Mouse (Mus musculus): Measurements from ENCODE around the gene Psmd9.

The Psmd9 gene

DNA sequence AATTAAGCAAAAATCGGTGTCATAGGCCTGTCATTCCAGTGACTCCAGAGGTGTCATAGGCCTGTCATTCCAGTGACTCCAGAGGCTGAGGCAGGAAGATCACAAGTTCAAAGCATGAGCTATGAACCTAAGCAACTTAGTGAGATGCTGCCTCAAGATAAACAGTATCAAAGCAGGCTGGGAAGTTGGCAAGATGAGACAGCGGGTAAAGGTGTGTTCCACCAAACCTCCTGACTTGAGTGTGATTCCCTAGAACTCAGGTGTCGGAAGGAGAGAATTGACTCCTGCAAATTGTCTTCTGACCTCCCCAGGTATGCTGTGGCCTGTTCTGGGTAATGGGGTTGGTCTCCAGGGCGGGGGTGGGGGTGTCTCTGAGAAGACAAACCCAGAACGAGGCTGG lies at the start of gene Psmd9:
Gene Psmd9 (plus strand): TSS at position 130 of the 400 bp plus-strand sequence.
- DNase-seq = no peak

DNA sequence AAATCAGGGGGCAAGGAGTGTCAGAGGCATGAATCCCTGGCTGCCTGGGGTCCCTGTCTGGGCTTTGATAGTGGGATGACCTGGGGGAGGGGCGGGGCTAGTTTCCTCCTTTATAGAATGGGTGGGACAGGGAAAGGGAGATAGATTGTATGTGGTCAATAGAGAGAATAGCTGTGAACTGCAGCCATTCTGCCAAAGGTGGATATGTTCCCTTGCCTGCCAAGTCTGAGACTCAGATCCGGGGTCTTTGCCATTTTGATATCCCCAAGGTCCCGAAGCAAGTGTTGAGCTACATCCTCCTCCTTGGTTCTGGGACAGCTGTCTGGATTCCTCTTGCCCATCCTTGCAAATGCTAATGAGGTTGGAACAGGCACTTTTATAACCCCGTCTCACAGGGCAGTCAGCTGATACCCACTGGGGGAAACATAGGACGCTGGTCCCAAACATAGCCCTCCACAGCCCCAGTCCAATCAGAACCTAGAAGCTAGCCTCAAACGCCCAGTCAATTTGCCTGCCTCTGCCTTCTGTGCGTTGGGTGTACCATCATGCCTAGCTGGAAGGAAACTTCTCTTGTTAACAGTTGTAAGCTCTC lies 48.5 kb upstream of the Psmd9 start:
- DNase-seq = no peak

DNA sequence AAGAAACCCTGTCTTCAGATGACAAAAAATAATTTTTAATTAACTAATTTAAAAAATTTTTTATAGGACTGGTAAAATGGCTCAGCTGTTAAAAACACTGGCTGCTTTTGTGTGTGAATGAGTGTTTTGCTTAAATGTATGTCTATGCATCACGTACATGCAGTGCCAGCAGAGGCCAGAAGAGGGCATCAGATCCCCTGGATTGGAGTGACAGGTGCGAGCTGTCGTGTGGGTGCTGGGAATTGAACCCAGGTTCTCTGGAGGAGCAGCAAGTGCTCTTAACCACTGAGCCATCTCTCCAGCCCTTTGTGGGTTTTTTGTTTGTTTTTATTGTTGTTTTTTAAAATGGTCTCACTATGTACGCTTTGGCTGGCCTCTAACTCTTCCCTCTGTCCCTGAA lies 47.0 kb upstream of the Psmd9 start:
- DNase-seq = no peak

DNA sequence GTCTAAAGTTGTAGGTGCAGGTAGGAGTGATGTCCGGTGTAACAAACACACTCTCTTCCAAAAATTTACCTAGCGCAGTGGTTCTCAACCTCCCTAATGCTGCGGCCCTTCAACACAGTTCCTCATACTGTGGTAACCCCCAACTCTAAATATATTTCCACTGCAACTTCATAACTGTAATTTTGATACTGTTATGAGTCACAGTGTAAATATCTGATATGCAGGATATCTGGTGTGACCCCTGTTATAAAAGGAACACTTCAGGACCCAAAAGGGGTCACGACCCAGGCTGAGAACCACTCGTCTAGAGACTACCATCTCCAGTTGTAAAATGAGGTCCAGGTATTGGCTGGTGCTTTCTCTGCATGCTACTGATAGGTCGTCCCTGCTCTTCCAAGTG lies 44.1 kb upstream of the Psmd9 start:
- no peak for DNase-seq

DNA sequence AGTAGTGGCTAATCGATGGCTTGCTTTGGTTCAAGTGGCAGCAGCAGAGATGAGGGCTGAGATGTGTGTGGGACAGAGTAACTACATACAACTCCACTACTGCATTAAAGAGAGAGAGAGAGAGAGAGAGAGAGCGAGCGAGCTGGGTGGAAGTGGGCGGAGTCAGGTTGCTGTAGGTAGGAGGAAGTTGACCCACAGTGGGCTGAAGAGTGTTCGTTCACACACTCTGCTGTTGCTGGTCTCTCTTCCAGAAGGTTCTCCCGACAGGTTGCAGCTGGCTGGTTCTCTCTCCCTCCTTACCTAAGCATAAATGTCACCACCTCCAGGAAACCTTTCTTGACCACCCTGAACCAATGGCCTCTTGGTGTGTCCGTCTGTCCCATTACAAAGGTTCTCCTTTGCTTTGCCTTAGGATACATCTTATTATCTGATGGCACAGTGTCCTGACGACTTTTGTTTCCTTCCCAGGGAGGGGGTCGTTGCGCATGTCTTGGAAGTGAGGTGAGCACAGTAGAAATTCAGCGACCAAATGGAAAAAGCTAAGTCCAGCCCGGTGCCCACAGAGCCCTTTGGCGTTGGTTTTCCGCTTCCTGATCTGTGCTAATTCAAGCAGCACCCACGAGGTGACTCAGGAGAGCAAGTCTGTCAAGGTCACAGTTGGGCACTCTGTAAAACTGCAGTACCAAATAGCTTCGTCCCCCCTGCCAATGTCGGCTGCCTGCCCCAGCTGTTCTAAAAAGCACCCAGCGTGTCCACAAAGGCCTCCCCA lies 43.4 kb upstream of the Psmd9 start:
- no peak for DNase-seq

DNA sequence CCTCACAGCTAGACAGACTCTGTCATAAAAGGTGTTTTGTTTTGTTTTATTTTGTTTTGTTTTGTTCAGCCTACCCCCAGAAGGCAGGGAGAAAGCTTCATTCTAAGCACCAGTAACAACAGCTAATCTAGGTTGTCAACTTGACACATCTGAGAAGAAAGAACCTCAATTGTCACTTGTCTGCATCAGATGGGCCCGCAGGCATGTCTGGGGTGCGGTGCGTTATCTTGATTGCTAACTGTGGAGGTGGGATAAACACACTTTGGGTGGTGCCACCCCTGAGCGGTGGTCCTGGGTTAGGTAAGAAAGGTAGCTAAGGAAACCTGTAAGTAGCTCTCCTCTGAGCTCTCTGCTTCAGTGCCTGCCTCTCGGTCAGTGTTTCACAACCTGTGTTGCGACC lies 42.2 kb upstream of the Psmd9 start:
- no peak for DNase-seq

DNA sequence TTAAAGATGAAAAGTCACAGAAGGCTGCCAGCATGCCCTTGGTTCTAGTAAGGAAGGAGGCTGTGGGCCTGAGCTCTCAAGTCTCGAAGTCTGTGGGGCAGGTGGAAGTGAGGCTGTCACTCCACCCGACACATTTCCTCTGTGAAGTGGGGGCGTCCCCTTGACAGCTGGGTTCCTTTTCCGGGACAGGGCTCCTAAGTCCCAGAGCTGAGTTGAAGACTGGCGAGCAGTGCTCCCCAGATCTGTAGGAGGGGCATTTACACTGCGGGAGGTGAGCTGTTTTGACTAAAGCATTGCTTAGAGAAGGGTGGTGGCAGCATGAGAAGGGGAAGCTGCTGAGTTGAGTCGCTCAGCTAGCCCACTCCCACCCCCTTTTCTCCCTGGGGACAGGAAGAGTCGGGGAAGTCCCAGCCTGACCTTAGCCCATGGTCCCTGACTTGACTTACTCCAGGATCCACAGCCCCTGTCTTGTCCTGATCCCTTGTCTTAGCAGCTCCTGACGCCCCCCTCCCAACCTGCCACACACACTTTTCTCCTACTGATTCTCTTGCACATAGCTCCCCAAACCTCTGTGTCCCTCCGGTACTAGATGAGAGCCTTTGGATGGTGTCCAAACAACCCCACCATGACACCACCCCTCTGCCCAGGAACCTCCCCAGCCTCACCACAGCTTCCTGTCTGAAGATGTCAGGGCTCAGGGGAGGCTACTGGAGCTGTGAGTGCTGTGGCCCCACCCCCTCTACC lies 40.6 kb upstream of the Psmd9 start:
- DNase-seq = no peak

DNA sequence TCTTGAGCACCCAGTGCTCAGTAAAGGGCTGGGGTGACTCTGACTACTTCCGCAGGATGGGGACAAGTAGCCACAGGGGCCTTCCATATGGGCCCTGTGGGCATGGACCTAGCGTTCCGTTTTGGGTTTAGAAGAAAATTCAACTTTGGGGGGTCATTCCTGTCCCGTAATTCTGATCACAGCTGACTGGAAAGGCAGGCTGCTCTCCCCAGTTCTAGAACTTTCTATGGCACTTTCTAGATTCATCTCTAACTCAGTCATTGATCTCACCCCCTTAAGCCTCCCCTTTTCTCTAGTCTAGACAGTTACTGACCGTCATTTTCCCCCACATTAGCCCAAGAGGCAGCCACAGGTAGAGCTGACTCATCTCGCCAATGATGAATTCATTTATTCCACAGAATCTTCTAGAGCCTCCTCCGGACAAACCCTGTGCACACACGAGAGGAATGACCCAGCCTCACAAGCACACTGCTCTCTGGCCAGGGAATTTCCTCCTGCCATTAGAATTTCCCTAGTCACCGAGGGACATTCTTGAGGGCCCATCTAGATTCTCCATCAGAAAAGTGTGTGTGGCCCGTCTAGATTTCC lies 39.9 kb upstream of the Psmd9 start:
- no peak for DNase-seq

DNA sequence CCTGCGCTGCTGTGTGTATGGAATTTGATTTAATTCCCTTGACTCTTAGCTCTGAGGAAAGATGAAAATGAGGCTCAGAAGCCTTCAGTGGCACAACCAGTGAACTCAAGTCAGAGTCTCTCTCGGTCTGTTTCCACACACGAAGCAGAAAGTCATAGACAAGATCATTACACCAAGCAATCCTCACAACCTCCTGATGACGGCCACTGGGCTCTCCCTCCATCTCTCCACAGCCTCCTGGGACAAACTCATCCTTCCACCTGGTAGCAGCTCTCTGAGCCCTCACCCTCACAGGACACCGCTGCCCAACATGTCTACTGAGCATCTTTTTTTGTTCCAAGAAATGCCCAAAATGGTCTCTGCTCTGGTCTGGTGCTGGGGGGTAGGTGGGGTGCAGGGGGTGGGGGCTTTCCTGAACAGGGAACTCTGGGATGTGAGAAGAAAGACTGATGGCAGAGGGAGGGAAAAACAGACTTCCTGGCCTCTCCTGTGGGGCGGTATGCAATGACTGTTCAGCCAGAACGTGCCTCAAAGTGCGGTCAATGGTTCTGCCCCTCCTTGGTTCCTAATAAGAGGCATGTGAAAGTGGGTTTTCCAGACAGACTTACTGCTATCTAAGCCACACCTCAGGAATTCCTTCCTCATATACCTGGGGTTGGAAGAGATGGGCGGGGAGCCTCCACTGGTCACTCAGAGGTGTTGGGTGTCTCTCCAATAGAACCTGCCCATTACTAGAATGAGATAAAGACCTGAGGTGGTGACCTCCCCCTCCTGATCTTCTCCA lies 39.0 kb upstream of the Psmd9 start:
- no peak for DNase-seq

DNA sequence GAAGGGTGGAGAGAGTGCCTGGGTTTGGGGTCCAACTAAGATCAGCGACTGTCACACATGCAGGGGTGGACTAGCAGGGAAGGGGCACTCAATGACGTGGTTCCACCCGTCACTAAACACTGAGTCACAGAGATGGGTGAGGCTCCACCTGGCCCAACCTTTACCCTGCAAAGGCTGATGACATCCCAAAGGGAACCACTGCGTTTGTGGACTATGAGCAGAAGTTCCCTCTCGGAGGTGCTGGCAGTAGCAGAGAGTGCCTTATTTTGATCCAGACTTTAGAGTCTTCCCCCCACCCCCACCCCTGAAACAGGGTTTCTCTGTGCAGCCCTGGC lies 38.4 kb upstream of the Psmd9 start:
- DNase-seq = no peak

DNA sequence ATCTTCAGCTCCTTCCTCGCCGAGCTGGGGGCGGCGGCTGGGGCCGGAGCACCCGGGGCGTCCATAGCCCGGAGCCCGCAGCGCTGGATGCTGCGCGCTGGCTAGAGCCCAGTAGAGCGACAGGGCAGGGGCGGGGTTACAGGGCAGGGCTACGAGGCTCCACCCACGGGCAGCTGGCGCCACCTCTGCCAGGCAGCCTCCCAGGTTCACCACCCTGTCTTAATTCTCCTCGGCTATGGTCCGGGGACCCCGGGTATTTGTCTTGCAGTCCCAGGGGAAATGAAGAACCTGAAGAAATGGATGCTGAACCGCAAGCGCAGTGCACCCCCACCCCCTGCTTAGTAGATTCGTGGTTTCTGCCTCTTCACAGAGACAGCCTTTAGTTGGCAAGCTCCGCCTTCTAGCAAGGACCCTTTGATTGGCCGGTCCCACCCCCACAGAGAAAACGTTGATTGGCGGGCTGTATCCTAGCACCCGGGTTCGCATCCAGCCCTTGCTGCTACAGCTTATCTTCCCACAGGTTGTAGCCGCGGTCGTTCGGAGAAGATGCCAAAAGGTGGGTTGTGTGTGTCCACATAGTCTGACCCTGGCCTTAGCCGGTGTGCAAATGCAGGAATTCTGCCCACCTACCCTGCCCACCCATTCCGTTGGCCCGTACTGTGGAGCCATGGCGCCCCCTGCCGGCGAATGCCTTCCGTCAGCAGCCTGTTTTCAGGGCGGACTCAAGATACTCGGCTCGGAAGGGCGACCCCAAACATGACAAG lies 36.7 kb upstream of the Psmd9 start, which contains the start of gene Rhof:
Gene Rhof (minus strand): TSS at position 385 of the 764 bp plus-strand sequence.
- peak; percentile 87 for DNase-seq

DNA sequence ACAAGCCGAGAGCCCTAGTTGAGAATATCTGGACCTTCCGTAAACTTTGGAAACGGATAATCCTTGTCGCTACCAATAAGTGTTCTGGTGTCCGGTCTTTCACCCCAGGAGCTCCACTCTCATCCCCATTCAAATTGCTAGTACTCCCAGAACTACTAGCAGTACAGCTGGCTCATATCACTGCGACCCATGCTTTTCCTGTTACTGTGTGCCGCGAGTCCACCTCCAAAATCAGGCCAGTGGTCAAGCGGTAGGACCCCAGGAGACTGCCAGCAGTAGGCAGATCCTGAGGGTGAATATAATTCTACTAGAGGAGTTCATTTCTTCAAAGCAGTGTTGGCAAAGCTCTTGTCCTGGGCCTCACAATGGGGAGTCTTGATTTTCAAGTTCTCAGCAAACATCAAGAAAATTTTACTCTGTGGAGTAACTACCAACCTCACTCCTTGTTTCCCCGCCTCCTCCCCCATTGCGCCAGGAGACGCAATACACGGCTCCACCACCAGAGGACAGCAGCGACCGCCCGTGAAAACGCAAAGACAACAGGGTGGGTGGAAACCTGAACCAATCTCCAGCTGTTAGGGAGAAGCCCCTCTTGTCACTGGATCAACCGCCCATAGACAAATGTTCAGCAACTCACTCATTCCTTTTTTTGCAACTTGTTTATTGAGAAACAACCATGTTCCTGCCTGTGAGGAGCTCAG lies 36.0 kb upstream of the Psmd9 start:
- DNase-seq = peak; percentile 84

DNA sequence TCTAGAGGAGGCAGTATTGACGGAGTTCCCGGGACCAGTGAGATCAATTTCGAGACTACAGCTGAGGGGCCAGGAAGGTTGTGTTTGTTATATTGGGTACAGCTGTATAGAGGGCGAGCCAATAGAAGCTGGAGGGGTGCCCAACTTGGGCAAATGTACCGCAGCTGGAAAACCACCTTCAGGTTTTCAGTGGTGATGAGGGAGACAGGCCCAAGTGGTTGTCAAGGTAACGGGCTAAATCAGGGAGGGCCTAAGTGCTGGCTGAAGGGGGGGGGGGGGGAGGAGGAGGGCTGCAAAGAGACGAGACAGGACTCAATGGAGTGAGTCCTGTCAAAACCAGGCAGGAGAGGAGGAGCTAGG lies 35.4 kb upstream of the Psmd9 start:
- no peak for DNase-seq

DNA sequence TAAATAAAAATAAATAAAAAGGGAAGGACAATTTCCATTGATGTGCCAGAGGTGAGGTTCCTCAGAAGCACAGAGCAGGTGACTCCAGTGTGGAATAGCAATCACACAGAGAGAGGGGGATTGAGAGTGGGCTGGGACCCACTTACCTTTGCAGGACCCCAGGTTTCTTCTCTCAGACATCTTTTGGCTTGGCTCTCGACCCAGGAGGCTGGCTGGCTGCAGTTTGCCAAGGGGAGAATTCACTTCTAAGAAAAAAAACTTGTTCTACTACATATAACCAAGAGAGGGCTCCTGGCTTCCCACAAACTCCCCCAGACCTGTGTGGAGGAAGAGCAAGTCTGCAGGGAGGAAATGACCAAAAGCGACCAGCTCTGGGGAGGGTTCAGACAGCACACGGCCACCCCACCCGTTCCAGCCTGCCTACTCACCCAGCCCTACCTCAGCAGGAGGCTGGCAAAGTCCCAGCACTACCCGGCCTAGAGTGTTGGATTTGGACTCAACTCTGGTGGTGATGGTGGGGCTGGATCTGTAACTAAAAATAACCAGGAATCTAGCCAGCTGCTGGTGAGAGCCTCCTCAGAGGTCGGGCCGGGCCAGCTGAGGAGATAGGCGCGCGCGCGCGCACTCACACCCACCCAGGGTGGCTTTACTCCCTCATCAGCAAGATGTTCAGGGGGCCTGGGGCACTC lies 34.9 kb upstream of the Psmd9 start:
- peak; percentile 74 for DNase-seq

DNA sequence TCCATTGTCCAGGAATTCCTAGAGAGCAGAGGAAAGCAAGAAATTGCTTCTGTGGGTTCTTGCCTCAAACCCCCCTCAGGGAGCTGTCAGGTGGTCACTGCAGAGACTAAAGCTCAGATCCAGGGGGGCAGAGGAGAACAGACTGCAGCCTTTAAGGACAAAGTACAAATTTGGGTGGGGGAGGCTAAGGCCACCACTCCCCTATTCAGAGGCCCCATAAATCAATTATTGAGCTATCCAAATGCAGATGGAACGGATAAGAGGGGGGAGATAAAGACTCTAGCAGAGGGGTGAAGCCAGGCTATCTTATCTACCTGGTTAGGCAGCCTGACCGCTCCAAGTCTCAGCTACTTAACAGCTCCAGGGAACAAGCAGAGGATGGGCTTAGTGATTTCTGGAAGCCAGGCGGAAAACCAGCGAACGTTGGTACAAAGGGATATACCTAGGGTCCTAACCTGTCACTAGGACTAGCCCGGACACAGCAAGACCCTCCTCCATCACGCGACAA lies 34.3 kb upstream of the Psmd9 start:
- no peak for DNase-seq

DNA sequence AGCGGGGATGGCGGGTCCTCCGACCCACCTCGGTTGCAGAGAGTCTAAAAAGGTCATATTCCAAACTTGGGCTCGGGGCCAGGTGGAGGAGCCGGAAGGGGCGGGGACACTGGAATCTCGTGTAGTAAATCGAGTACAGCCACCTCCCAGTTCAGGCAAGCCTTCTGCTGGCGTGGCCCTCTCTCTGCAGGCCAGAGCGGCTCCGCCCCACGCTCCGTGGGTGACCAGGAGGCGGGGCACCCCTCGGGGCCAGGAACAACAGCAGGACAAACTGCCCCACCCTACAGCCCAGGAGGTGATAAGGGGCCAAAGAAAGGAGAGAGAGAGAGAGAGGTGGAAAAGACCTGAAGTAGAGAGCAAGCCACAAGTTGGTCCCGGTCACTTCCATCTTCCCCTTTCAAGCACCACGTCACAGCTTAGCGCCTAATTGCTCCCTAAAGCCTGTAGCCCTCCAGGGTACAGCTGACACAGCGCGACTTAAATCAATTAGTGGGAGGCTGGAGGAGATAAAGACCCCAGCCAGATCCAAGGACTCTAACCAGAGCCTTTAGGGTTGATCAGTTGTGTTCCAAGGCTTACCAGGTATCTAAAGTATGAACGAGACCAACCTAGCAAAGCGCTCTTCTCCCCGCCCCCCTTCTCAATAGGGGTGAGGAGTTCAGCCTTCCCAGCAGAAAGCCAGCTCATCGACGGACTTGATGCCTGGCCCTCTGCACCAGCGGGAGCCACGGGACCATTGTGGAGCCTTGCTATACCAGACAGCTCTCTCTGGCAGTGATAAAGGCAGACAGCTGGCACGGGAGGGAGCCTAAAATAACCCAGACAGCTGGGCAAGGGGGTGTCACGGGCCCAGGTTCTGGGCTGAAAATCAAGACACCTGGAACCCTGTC lies 33.5 kb upstream of the Psmd9 start:
- DNase-seq = peak; percentile 61

DNA sequence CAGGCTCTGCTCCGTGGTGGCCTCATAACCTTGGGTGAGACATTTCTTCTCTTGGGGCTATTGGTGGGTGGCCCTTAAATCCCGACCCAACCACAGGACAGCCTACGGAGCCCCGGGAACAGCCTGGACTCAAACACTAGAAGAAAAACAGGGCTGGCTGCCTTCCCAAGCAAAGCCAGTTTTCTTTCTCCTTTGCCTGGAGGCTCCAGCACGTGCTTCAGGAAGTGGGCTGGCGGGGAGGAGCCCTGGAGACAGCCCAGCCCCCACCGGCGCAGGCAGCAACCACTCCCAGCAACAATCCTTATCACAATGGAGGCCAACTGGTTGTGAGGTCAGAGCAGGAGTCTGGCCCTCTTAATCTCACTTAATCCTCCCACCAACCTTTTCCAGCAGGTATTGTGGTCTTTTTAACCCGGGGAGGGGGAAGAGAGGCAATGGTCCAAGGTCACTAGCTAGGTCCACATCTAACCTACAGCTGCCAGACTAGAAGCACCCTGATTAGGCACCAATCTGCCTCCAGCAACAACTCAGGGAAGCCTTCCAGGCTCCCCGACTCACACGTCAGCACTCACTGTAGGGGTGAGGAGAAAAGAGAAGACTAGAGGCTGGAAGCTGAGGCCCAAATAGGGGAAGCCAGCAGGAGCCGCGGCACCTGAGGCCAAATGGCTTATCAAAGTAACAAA lies 32.7 kb upstream of the Psmd9 start:
- DNase-seq = peak; percentile 88

DNA sequence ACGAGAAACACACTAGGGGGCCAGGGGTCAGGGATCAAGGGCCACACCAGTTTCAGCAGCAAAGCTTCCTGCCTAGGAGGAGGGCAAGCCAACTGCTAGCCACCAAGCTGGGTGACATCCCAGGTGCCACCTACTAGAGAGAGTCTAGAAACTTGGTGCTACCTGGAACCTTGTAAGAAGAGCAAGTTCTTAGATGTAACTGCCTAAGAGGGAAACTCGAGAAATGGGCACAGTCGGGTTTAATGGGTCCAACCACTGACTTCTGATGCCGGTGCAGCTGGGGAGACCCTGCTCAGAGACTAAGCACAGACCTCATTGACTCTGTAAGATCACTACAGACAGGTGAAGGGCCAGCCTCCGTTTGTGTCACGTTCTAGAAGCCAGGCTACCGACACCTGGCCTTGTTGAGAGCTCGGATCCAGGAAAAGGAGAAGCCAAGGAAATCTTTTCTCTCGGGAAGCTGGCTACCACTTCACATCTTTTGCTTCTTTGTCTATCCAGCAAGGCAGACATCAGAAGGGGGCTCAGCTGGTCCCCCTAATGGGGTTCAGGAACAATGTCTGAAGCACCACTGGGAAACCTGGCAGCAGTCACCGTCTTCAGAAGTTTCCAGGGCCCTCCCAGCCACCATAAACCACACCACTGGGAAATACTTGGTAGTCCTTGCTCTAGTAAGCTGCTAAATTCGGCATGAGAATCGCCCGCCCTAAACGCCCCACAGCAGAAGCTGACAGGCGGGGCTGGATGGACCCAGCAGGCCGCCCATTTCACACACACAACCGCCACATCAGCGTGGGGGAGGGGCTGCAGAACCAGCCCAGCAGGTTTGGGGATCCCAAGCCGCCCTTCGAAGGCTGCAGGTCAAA lies 31.9 kb upstream of the Psmd9 start:
- DNase-seq = peak; percentile 79

Measured in right cerebral cortex, postnatal 14 days (tissue).